Mouse (Mus musculus): ENCODE results near the gene Myl6. TPM values are rescaled to one million over a fixed set of nuclear protein-coding genes. Genes with fewer than 3 reads are reported as not detected.

The Myl6 gene
- 833 and 890 TPM in 2 replicates for polyA plus RNA-seq (2016; fragmentation: Nextera tagmentation; extraction: Ambion mirVana)

- peak; percentile 97 for DNase-seq (ENCODE audit: low spot score)
- WGBS, result under 1% methylated on average over 45 of the region's 45 CpGs
- no peaks in the 10 kb centered on the region for H3K9me3 ChIP-seq (replicated peaks)
- H3K27me3 ChIP-seq (ENCODE audit: low read depth, poor library complexity, severe bottlenecking), result peaks cover 14% of the 10 kb centered on the region
- H3K36me3 ChIP-seq, result peaks cover 31% of the 10 kb centered on the region
- peak within 1 kb of the TSS; percentile 86 for H3K4me3 ChIP-seq
- H3K4me1 ChIP-seq, result peaks cover 60% of the 10 kb centered on the region
- peak within 1 kb of the TSS; percentile 93 for H3K27ac ChIP-seq (replicated peaks)
These were observed at the start of gene Myl6 for GRCm38 (mm10) chr10:128493695-128494666. Myl6 (minus strand) TSS chr10:128494145.

- DNase-seq (ENCODE audit: low spot score), result no peak
- H3K4me3 ChIP-seq, result no peak overlapping the region
- peaks cover 28% of the 10 kb centered on the region for H3K4me1 ChIP-seq
- no peak overlapping the region for H3K27ac ChIP-seq (replicated peaks)
- peaks cover 52% of the 10 kb centered on the region for H3K36me3 ChIP-seq
- no peaks in the 10 kb centered on the region for H3K9me3 ChIP-seq (replicated peaks)
- H3K27me3 ChIP-seq (ENCODE audit: low read depth, poor library complexity, severe bottlenecking), result no peaks in the 10 kb centered on the region
- 85% methylated on average over 2 of the region's 2 CpGs for WGBS
These were observed 49.2 kb upstream of the Myl6 start for GRCm38 (mm10) chr10:128543100-128543499.

GRCm38 (mm10) chr10:128538340-128538870 lies 44.5 kb upstream of the Myl6 start:
- DNase-seq (ENCODE audit: low spot score), result no peak
- Histone ChIP-seq H3K27me3 (ENCODE audit: low read depth, poor library complexity, severe bottlenecking) (no peaks in the 10 kb centered on the region), H3K4me1 (peaks cover 9% of the 10 kb centered on the region), H3K36me3 (peaks cover 25% of the 10 kb centered on the region), H3K9me3 (replicated peaks) (no peaks in the 10 kb centered on the region), H3K4me3 (no peak overlapping the region), H3K27ac (replicated peaks) (no peak overlapping the region)
- 86% methylated on average over 1 of the region's 1 CpGs for WGBS

- H3K4me3 ChIP-seq, result peak overlapping the region; percentile 37
- DNase-seq (ENCODE audit: low spot score), result peak; percentile 86
- H3K4me1 ChIP-seq, result peaks cover 5% of the 10 kb centered on the region
- 17% methylated on average over 18 of the region's 18 CpGs for WGBS
- H3K9me3 ChIP-seq (replicated peaks), result no peaks in the 10 kb centered on the region
- H3K27ac ChIP-seq (replicated peaks), result peak overlapping the region; percentile 3; the same call in 1 of the 2 replicates
- peaks cover 5% of the 10 kb centered on the region for H3K36me3 ChIP-seq
- no peaks in the 10 kb centered on the region for H3K27me3 ChIP-seq (ENCODE audit: low read depth, poor library complexity, severe bottlenecking)
These were observed 42.5 kb upstream of the Myl6 start for GRCm38 (mm10) chr10:128536266-128536940.

- WGBS, result 80% methylated on average over 4 of the region's 4 CpGs
- H3K9me3 ChIP-seq (replicated peaks), result no peaks in the 10 kb centered on the region
These were observed 41.8 kb upstream of the Myl6 start for GRCm38 (mm10) chr10:128535624-128536265.

GRCm38 (mm10) chr10:128535206-128535605 lies 41.3 kb upstream of the Myl6 start:
- no peaks in the 10 kb centered on the region for H3K27me3 ChIP-seq (ENCODE audit: low read depth, poor library complexity, severe bottlenecking)
- H3K4me1 ChIP-seq, result peaks cover 5% of the 10 kb centered on the region
- DNase-seq (ENCODE audit: low spot score), result no peak
- no peaks in the 10 kb centered on the region for H3K36me3 ChIP-seq
- no peaks in the 10 kb centered on the region for H3K9me3 ChIP-seq (replicated peaks)
- no peak overlapping the region for H3K27ac ChIP-seq (replicated peaks)
- H3K4me3 ChIP-seq, result no peak overlapping the region
- 86% methylated on average over 2 of the region's 2 CpGs for whole genome bisulfite sequencing

More at GRCm38 (mm10) chr10:128535624-128536265, 41.8 kb upstream of the Myl6 start:
- Histone ChIP-seq H3K4me3 (peak overlapping the region; percentile 37), H3K27me3 (ENCODE audit: low read depth, poor library complexity, severe bottlenecking) (no peaks in the 10 kb centered on the region), H3K36me3 (no peaks in the 10 kb centered on the region), H3K27ac (replicated peaks) (peak overlapping the region; percentile 3; the same call in 1 of the 2 replicates), H3K4me1 (peaks cover 5% of the 10 kb centered on the region)
- no peak for DNase-seq (ENCODE audit: low spot score)

GRCm38 (mm10) chr10:128526366-128527356 lies 32.7 kb upstream of the Myl6 start:
- Histone ChIP-seq H3K4me1 (peaks cover 28% of the 10 kb centered on the region), H3K36me3 (peaks cover 8% of the 10 kb centered on the region; the same call in 1 of the 2 replicates), H3K9me3 (replicated peaks) (no peaks in the 10 kb centered on the region), H3K4me3 (peak overlapping the region; percentile 80), H3K27me3 (ENCODE audit: low read depth, poor library complexity, severe bottlenecking) (peaks cover 74% of the 10 kb centered on the region), H3K27ac (replicated peaks) (peak overlapping the region; percentile 82; the same call in 1 of the 2 replicates)
- no peak for DNase-seq (ENCODE audit: low spot score)
- 34% methylated on average over 28 of the region's 28 CpGs for WGBS

- peak; percentile 92 for DNase-seq (ENCODE audit: low spot score)
- Histone ChIP-seq H3K36me3 (peaks cover 12% of the 10 kb centered on the region), H3K4me1 (peaks cover 28% of the 10 kb centered on the region), H3K4me3 (peak within 1 kb of the TSS; percentile 80), H3K27me3 (ENCODE audit: low read depth, poor library complexity, severe bottlenecking) (peaks cover 83% of the 10 kb centered on the region), H3K27ac (replicated peaks) (peak within 1 kb of the TSS; percentile 82), H3K9me3 (replicated peaks) (no peaks in the 10 kb centered on the region)
- WGBS, result under 1% methylated on average over 37 of the region's 37 CpGs
These were observed 31.8 kb upstream of the Myl6 start, which contains the start of gene Esyt1 for GRCm38 (mm10) chr10:128525671-128526308. Esyt1 (minus strand) TSS chr10:128525871.

GRCm38 (mm10) chr10:128524732-128525662 lies 31.1 kb upstream of the Myl6 start:
- WGBS, result under 1% methylated on average over 58 of the region's 58 CpGs

GRCm38 (mm10) chr10:128524111-128524731 lies 30.3 kb upstream of the Myl6 start:
- peaks cover 91% of the 10 kb centered on the region for H3K27me3 ChIP-seq (ENCODE audit: low read depth, poor library complexity, severe bottlenecking)

More at GRCm38 (mm10) chr10:128524732-128525662, 31.1 kb upstream of the Myl6 start:
- DNase-seq (ENCODE audit: low spot score), result peak; percentile 74
- Histone ChIP-seq H3K9me3 (replicated peaks) (no peaks in the 10 kb centered on the region), H3K27ac (replicated peaks) (peak overlapping the region; percentile 82), H3K27me3 (ENCODE audit: low read depth, poor library complexity, severe bottlenecking) (peaks cover 89% of the 10 kb centered on the region), H3K4me3 (peak overlapping the region; percentile 80), H3K4me1 (peaks cover 28% of the 10 kb centered on the region), H3K36me3 (peaks cover 16% of the 10 kb centered on the region)

More at GRCm38 (mm10) chr10:128524111-128524731, 30.3 kb upstream of the Myl6 start:
- Histone ChIP-seq H3K4me3 (peak overlapping the region; percentile 80), H3K36me3 (peaks cover 22% of the 10 kb centered on the region), H3K27ac (replicated peaks) (peak overlapping the region; percentile 82), H3K9me3 (replicated peaks) (no peaks in the 10 kb centered on the region), H3K4me1 (peaks cover 28% of the 10 kb centered on the region)
- 1% methylated on average over 11 of the region's 11 CpGs for WGBS
- peak; percentile 32 for DNase-seq (ENCODE audit: low spot score)

All from midbrain, embryonic 10.5 days (tissue).